Mouse (Mus musculus) CD4-positive, CD25-positive, alpha-beta regulatory T cell, adult 4 months (primary cell): Measurements from ENCODE around the gene Mgme1. TPM values are rescaled to one million over a fixed set of nuclear protein-coding genes. Genes with fewer than 3 reads are reported as not detected.

Source experiments
- ATAC-seq: one replicate; pipeline ENCODE4 v1.8.0; 2017
- polyA plus RNA-seq, 2 experiments: library from polyadenylated mRNA; unstranded; fragments of 100-300 nt; shearing (Covaris generic); gene quantifications; one replicate each; pipeline ENCODE4 v1.2.1; 2017

The Mgme1 gene
- polyA plus RNA-seq, 2 experiments from 2014 or later: 7.7 to 13.6 TPM

- no peak for ATAC-seq
Observed at GRCm38 (mm10) chr2:144308561-144308960, 38.1 kb downstream of the Mgme1 start.

GRCm38 (mm10) chr2:144310273-144310672, 39.8 kb downstream of the Mgme1 start:
- no peak for ATAC-seq

DNA sequence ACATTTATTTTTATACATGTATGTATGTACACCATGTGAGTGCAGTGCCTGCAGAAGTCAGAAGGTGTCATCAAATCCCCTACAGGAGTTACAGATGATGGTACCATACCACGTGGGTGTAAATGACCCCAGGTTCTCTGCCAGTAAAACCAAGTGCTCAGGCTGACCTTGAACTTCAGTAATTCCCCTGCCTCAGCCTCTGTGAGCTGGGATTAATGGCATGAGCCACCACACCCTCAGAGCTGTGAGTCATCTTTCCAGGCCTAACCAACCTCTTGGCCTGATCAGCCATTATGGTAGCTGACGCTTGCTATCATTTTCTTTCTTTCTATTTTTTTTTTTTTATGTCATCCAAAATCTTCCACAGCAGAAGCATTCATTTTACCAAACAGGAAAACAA, 40.9 kb downstream of the Mgme1 start:
- ATAC-seq: no peak

DNA sequence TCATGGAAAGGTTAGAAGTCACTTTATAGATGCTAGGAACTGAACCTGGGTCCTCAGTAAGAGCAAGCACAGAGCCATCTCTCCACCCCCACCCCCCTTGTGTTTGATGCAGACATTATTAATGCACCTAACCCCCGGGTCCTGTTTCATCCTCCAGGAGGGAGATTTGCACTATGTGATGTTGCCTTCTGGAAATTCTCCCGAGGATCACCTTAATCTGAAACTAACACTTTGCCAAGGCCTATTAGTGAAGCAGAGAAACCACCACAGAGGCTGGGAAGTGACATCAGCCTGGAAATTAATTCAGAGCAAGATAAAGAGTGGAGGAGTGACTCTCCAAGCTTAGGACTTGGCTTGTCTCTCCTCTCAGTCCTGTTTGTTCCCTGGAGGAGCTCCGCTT, 53.8 kb downstream of the Mgme1 start:
- ATAC-seq: no peak

DNA sequence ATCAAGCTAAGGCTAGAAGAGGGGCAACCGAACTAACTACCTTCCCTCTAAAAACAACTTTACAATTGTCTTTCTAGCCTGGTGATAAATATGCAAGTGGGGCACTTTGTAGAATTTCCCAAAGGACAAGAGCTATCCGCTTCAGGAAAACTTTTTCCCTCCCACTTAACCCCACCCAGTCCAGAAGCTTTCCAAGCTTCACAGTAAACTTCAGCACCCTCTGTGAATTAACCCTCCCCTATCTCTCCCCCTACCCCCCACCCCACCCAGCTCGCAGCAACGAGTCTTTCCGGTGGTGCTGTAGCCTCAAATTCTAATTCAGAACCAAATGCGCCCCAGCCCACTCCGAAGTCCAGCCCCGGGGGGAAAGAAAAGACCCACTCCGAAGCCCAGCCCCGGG, 59.0 kb downstream of the Mgme1 start:
- ATAC-seq: no peak

- ATAC-seq: no peak
Observed at GRCm38 (mm10) chr2:144329937-144330336, 59.5 kb downstream of the Mgme1 start.

- ATAC-seq: no peak
Observed at GRCm38 (mm10) chr2:144330352-144330959, 60.0 kb downstream of the Mgme1 start.

Other genes starting within 250 kb of the Mgme1 start
- not detected for gene Banf2, start 237.6 kb upstream of the Mgme1 start, polyA plus RNA-seq
- gene Snx5, start 243 bp downstream of the Mgme1 start, polyA plus RNA-seq: 10 to 100 TPM; 57.7 to 79.5 TPM
- gene Ovol2, start 61.5 kb downstream of the Mgme1 start, polyA plus RNA-seq: not detected
- gene Kat14, start 98.3 kb downstream of the Mgme1 start, polyA plus RNA-seq: 10 to 100 TPM; 16.5 to 16.7 TPM
- gene Pet117, start 98.3 kb downstream of the Mgme1 start, polyA plus RNA-seq: 1 to 10 TPM in 1 of 2 experiments, not detected in 1; 1.8 TPM